Mouse (Mus musculus) embryonic fibroblast, embryonic 13.5 days (primary cell): ENCODE data around the gene Sema4c.

Experiments used
- CTCF ChIP-seq: IDR thresholded peaks from 2 replicates; pipeline ENCODE4 v1.5.1; 2011; ENCODE audit warnings: mild to moderate bottlenecking, control low read depth, low read length, moderate library complexity, borderline replicate concordance; ENCODE audit not compliant: insufficient read depth
- POLR2A ChIP-seq: IDR thresholded peaks from 2 replicates; pipeline ENCODE4 v1.6.1; 2011; ENCODE audit warnings: low read depth, mild to moderate bottlenecking, control low read depth, low read length, moderate library complexity

DNA sequence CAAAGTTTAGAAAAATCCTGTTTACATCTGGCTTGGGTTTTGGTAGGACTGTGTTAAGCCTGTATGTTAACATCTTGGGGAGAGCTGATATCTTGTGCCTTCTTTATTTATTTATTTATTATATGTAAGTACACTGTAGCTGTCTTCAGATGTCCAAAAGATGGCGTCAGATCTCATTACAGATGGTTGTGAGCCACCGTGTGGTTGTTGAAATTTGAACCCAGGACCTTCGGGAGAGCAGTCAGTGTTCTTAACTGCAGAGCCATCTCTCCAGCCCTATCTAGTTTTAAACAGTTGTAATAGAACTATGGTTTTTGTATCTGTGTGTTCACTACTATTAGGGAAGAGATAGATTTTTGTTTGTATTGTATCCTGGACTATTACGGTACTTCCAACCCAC is 28.9 kb downstream of the Sema4c start:
- no peak for TF ChIP-seq POLR2A
- TF ChIP-seq CTCF, result no peak
